ENCODE assay signal across 8 mouse cellular contexts in genomic region chr13:21781021-21781555, GRCm38 (mm10). TPM values are rescaled to one million over a fixed set of nuclear protein-coding genes. Genes with fewer than 3 reads are reported as not detected.
DNase-seq lines count a peak whose midpoint lies in the region; ATAC-seq lines count a peak whose summit lies in the region.

No protein-coding gene starts in this region.

- H3K4me2 ChIP-seq in forebrain, embryonic 15.5 days (replicated peaks), result peak overlapping the region; percentile 84
- peak overlapping the region; percentile 87 for H3K4me2 ChIP-seq in liver, embryonic 16.5 days (ENCODE audit: low read depth, low read length)

- H3K9ac ChIP-seq in forebrain, embryonic 15.5 days (replicated peaks), result no peak overlapping the region
- peak overlapping the region; percentile 86 for H3K9ac ChIP-seq in liver, embryonic 16.5 days (ENCODE audit: low read depth, low read length)

- peak overlapping the region; percentile 93 for H3K27ac ChIP-seq in heart, embryonic 10.5 days
- peak overlapping the region; percentile 89 for H3K27ac ChIP-seq in forebrain, embryonic 15.5 days (replicated peaks)
- peak overlapping the region; percentile 99 for H3K27ac ChIP-seq in liver, embryonic 16.5 days (ENCODE audit: low read length)

- DNase-seq in heart, embryonic 10.5 days (ENCODE audit: low spot score), result no peak
- no peak for DNase-seq in heart, postnatal 14 days
- peak; percentile 67 for DNase-seq in A20 (ENCODE audit: low read depth, low spot score)
- DNase-seq in frontal cortex, adult 2 months (ENCODE audit: extremely low spot score in 1 of 2, low spot score in 1 of 2), result no peak
- no peak for DNase-seq in kidney, adult 11 months
- no peak for DNase-seq in right cerebral cortex, adult 2 months (ENCODE audit: low spot score in 2 of 2)

- 41% methylated on average over 6 of the region's 6 CpGs for WGBS in heart, embryonic 10.5 days
- WGBS in forebrain, embryonic 15.5 days, result 39% methylated on average over 6 of the region's 6 CpGs
- 31% methylated on average over 6 of the region's 6 CpGs for WGBS in liver, embryonic 16.5 days (ENCODE audit: insufficient replicate concordance)

- H3K9me3 ChIP-seq in heart, embryonic 10.5 days, result no peaks in the 10 kb centered on the region
- H3K9me3 ChIP-seq in forebrain, embryonic 15.5 days, result no peaks in the 10 kb centered on the region
- H3K9me3 ChIP-seq in liver, embryonic 16.5 days (replicated peaks; ENCODE audit: control insufficient read depth, low read length), result no peaks in the 10 kb centered on the region

- peak overlapping the region; percentile 68 for H3K4me3 ChIP-seq in heart, embryonic 10.5 days
- peak overlapping the region; percentile 50; the same call in 1 of the 2 replicates for H3K4me3 ChIP-seq in forebrain, embryonic 15.5 days
- peak overlapping the region; percentile 70 for H3K4me3 ChIP-seq in liver, embryonic 16.5 days (ENCODE audit: low read depth, low read length)

- peaks cover 20% of the 10 kb centered on the region for H3K4me1 ChIP-seq in heart, embryonic 10.5 days
- H3K4me1 ChIP-seq in forebrain, embryonic 15.5 days, result peaks cover 51% of the 10 kb centered on the region
- H3K4me1 ChIP-seq in liver, embryonic 16.5 days (ENCODE audit: control insufficient read depth, low read depth, low read length), result peaks cover 37% of the 10 kb centered on the region

- no peaks in the 10 kb centered on the region for H3K27me3 ChIP-seq in heart, embryonic 10.5 days (ENCODE audit: insufficient read depth, poor library complexity, severe bottlenecking)
- H3K27me3 ChIP-seq in forebrain, embryonic 15.5 days, result no peaks in the 10 kb centered on the region
- no peaks in the 10 kb centered on the region for H3K27me3 ChIP-seq in liver, embryonic 16.5 days (ENCODE audit: control insufficient read depth, insufficient read depth, low read depth, low read length)

- no peaks in the 10 kb centered on the region for H3K36me3 ChIP-seq in heart, embryonic 10.5 days
- H3K36me3 ChIP-seq in forebrain, embryonic 15.5 days, result no peaks in the 10 kb centered on the region
- no peaks in the 10 kb centered on the region for H3K36me3 ChIP-seq in liver, embryonic 16.5 days (ENCODE audit: control insufficient read depth, insufficient read depth)

- intact Hi-C loops in heart, postnatal 14 days (cut with DNase I), result loop anchor here (2.0 kb wide), 1 partner anchor 70 kb away; no protein-coding TSS in a partner anchor

- ATAC-seq in forebrain, embryonic 15.5 days (replicated peaks), result no peak
- ATAC-seq in liver, embryonic 16.5 days (ENCODE audit: low read depth), result no peak

RNA-seq across cellular contexts. Expression of gene Hist1h1b, which starts 0.7 kb away (rescaled TPM):
- polyA plus RNA-seq in heart, embryonic 10.5 days (2016; fragmentation: Nextera tagmentation; extraction: Ambion mirVana), result 12.2 and 12.8 TPM in 2 replicates
- 10 to 100 TPM; 33.7 to 72.0 TPM for total RNA-seq in heart, postnatal 14 days (2021)
- 9.6 and 13.7 TPM in 2 replicates for polyA plus RNA-seq in forebrain, embryonic 15.5 days (2015; fragmentation: Nextera tagmentation; extraction: Ambion mirVana)
- 22.9 and 30.4 TPM in 2 replicates for polyA plus RNA-seq in liver, embryonic 16.5 days (2015; fragmentation: Nextera tagmentation; extraction: Ambion mirVana)
- 0.18 and 0.71 TPM in 2 replicates for polyA plus RNA-seq in frontal cortex, adult 2 months (2012; rRNA removed)

RNA-seq across cellular contexts. Expression of gene Hist1h3i, which starts 2.1 kb away (rescaled TPM):
- 51.2 and 119 TPM in 2 replicates for polyA plus RNA-seq in heart, embryonic 10.5 days (2016; fragmentation: Nextera tagmentation; extraction: Ambion mirVana)
- total RNA-seq in heart, postnatal 14 days (2021), result 100 to 1,000 TPM in 1 of 2 experiments, 10 to 100 TPM in 1; 74.9 to 156 TPM
- 79.3 and 101 TPM in 2 replicates for polyA plus RNA-seq in forebrain, embryonic 15.5 days (2015; fragmentation: Nextera tagmentation; extraction: Ambion mirVana)
- 158 and 190 TPM in 2 replicates for polyA plus RNA-seq in liver, embryonic 16.5 days (2015; fragmentation: Nextera tagmentation; extraction: Ambion mirVana)
- polyA plus RNA-seq in frontal cortex, adult 2 months (2012; rRNA removed), result 3.1 and 4.5 TPM in 2 replicates

RNA-seq across cellular contexts. Expression of gene Hist1h2an, which starts 5.9 kb away (rescaled TPM):
- polyA plus RNA-seq in heart, embryonic 10.5 days (2016; fragmentation: Nextera tagmentation; extraction: Ambion mirVana), result 4.6 and 7.6 TPM in 2 replicates
- total RNA-seq in heart, postnatal 14 days (2021), result 10 to 100 TPM; 10.5 to 19.2 TPM
- polyA plus RNA-seq in forebrain, embryonic 15.5 days (2015; fragmentation: Nextera tagmentation; extraction: Ambion mirVana), result 2.6 and 3.0 TPM in 2 replicates
- polyA plus RNA-seq in liver, embryonic 16.5 days (2015; fragmentation: Nextera tagmentation; extraction: Ambion mirVana), result 10.1 and 14.1 TPM in 2 replicates
- polyA plus RNA-seq in frontal cortex, adult 2 months (2012; rRNA removed), result not detected in 2 replicates

RNA-seq across cellular contexts. Expression of gene Hist1h2bp, which starts 6.2 kb away (rescaled TPM):
- 1.00 and 1.6 TPM in 2 replicates for polyA plus RNA-seq in heart, embryonic 10.5 days (2016; fragmentation: Nextera tagmentation; extraction: Ambion mirVana)
- 10 to 100 TPM; 19.6 to 53.2 TPM for total RNA-seq in heart, postnatal 14 days (2021)
- polyA plus RNA-seq in forebrain, embryonic 15.5 days (2015; fragmentation: Nextera tagmentation; extraction: Ambion mirVana), result 0.67 and 1.9 TPM in 2 replicates
- polyA plus RNA-seq in liver, embryonic 16.5 days (2015; fragmentation: Nextera tagmentation; extraction: Ambion mirVana), result 3.8 and 7.6 TPM in 2 replicates
- 0.32 and 0.57 TPM in 2 replicates for polyA plus RNA-seq in frontal cortex, adult 2 months (2012; rRNA removed)

RNA-seq across cellular contexts. Expression of gene Hist1h2bn, which starts 27.2 kb away (rescaled TPM):
- polyA plus RNA-seq in heart, embryonic 10.5 days (2016; fragmentation: Nextera tagmentation; extraction: Ambion mirVana), result 1.2 and 3.0 TPM in 2 replicates
- total RNA-seq in heart, postnatal 14 days (2021), result 10 to 100 TPM; 34.2 to 84.3 TPM
- polyA plus RNA-seq in forebrain, embryonic 15.5 days (2015; fragmentation: Nextera tagmentation; extraction: Ambion mirVana), result 1.2 and 2.6 TPM in 2 replicates
- polyA plus RNA-seq in liver, embryonic 16.5 days (2015; fragmentation: Nextera tagmentation; extraction: Ambion mirVana), result 8.1 and 12.9 TPM in 2 replicates
- polyA plus RNA-seq in frontal cortex, adult 2 months (2012; rRNA removed), result 0.82 and 1.9 TPM in 2 replicates
